Mouse (Mus musculus) stomach, embryonic 15.5 days (tissue): ENCODE results near the gene Gbp6. TPM values are rescaled to one million over a fixed set of nuclear protein-coding genes. Genes with fewer than 3 reads are reported as not detected.
"Not testable (repeated sequence)": the region's sequence is repeated elsewhere in the genome, so short reads cannot be mapped to it uniquely, and the experiment has no call there.

Source experiments
- ATAC-seq: fragments of 200-750 bp; cut with Nextera tagmentation; 2 replicates; pipeline ENCODE4 v1.8.0; 2017; ENCODE audit warnings: low read depth, moderate number of reproducible peaks, moderate TSS enrichment; ENCODE audit not compliant: insufficient read depth, low FRiP score
- H3K27ac ChIP-seq: fragments of 300-500 bp; sonication (generic); 2 replicates; pipeline ENCODE4 v1.5.1; 2015; ENCODE audit warnings: mild to moderate bottlenecking, inconsistent platforms
- H3K27me3 ChIP-seq: fragments of 300-500 bp; sonication (generic); replicated peaks from 2 replicates; pipeline ENCODE4 v1.6.1; 2015; ENCODE audit warnings: inconsistent platforms
- H3K36me3 ChIP-seq: fragments of 300-500 bp; sonication (generic); 2 replicates; pipeline ENCODE4 v1.6.1; 2015; ENCODE audit warnings: inconsistent platforms
- H3K4me1 ChIP-seq: fragments of 300-500 bp; sonication (generic); 2 replicates; pipeline ENCODE4 v1.6.1; 2015; ENCODE audit warnings: inconsistent platforms
- H3K4me2 ChIP-seq: fragments of 300-500 bp; sonication (generic); 2 replicates; pipeline ENCODE4 v1.6.1; 2015; ENCODE audit warnings: mild to moderate bottlenecking, inconsistent platforms
- H3K4me3 ChIP-seq: fragments of 300-500 bp; sonication (generic); replicated peaks from 2 replicates; pipeline ENCODE4 v1.5.1; 2015; ENCODE audit warnings: inconsistent platforms
- H3K9ac ChIP-seq: fragments of 300-500 bp; sonication (generic); 2 replicates; pipeline ENCODE4 v1.6.1; 2015; ENCODE audit warnings: inconsistent platforms
- H3K9me3 ChIP-seq: fragments of 300-500 bp; sonication (generic); 2 replicates; pipeline ENCODE4 v1.6.1; 2016; ENCODE audit warnings: inconsistent platforms
- WGBS: fragments of 180-500 bp; shearing (Covaris S2); methylation state at CpG from one replicate; pipeline ENCODE4 v1.1.7; 2015; 5-methylcytosine and 5-hydroxymethylcytosine counted together
- polyA plus RNA-seq: library from polyadenylated mRNA; unstranded; fragments of >200 nt; fragmentation: Nextera tagmentation; extraction: Ambion mirVana; gene quantifications from 2 replicates; pipeline ENCODE4 v1.2.1, GENCODE M21; 2015

Gene Gbp6
- polyA plus RNA-seq, 1 experiment from 2014 or later = 1.9 TPM

DNA sequence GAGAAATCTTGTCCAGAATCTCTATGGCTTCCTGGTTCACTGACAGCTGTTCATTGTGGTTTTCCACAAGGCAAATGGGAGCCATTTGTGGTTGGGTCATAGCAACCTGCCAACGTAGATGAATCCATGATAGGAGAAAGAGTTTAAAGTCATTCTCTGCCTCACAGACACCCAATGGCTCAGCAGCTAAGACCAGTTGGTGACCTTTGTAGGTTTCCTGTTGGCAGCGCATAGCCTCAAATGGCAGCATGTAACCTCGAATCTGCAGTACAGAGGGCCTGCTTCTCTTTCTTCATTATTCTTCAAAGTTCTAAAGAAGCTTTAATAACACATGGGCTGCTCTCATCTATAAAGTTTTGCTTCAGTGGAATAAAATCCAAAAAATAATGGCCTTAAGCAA is 2.6 kb downstream of the Gbp6 start:
- WGBS = 84% methylated on average over 3 of the region's 3 CpGs
- H3K36me3 ChIP-seq, H3K27ac ChIP-seq, H3K4me1 ChIP-seq, H3K9ac ChIP-seq, H3K9me3 ChIP-seq, H3K27me3 ChIP-seq, H3K4me3 ChIP-seq, ATAC-seq, H3K4me2 ChIP-seq: not testable (repeated sequence)

DNA sequence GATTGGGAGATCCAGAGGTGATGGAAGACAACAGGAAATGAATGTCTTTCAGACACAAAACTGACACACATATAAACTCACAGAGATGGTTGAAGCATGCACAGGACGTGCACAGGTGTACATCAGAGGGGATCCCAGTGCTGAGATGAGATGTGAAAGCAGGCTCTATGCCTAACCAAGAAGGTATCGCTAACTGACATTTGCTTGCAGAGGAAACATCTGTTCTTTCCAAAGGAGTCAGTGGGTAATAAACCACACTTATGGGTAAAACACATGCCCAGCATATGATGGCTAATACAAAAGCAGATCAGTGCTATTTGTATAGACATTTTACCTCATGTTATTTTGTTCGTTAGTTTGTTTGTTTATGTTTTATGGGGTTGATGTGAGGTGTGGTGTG is 32.8 kb downstream of the Gbp6 start:
- H3K27ac ChIP-seq = not testable (repeated sequence)

DNA sequence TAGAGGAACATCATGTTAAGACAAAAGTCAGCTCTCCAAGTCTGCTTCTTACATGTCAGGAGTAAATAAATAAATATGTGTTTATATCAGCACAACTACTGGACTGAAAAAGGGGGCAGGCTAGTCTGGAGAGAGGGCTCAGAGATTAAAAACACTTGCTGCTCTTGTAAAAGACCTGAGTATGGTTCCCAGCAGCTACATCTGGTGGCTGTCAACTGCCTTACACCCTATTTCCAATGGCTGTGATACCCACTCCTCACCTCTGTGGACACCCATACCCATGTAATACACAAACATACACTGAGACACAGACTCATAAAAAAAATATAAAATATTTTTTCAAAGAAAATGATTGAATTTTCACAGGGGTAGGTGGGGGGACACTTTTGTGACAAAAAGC is 41.0 kb downstream of the Gbp6 start:
- ATAC-seq = no peak
- no peaks in the 10 kb centered on the region for H3K36me3 ChIP-seq
- no peaks in the 10 kb centered on the region for H3K4me1 ChIP-seq
- H3K4me2 ChIP-seq = no peak overlapping the region
- no peak overlapping the region for H3K27ac ChIP-seq
- H3K9ac ChIP-seq = no peak overlapping the region
- no peaks in the 10 kb centered on the region for H3K27me3 ChIP-seq
- no peak overlapping the region for H3K4me3 ChIP-seq
- H3K9me3 ChIP-seq = no peaks in the 10 kb centered on the region

More for the DNA sequence above, 32.8 kb downstream of the Gbp6 start:
- H3K4me1 ChIP-seq, H3K9me3 ChIP-seq, ATAC-seq, H3K9ac ChIP-seq, H3K27me3 ChIP-seq, H3K4me2 ChIP-seq, H3K36me3 ChIP-seq, H3K4me3 ChIP-seq: not testable (repeated sequence)
- WGBS = 80% methylated on average over 1 of the region's 3 CpGs

DNA sequence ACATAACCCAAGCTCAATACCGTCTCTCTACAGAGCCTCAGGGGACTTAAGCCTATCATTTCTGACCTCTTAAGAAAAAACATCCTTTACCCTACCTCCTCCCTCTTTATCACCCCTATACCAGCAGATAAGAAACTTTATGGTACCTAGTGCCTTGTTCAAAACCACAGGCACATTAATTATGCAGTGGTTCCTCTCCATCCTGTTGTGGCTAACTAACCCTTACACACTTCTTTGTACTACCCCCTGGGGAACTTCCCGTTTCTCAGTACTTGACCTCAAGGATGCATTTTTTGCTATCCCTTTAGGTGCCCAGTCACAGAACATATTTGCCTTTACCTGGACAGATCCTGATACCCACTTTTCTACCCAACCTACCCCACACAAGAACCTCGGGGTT is 48.8 kb downstream of the Gbp6 start:
- not testable (repeated sequence) for H3K27me3 ChIP-seq, H3K36me3 ChIP-seq, H3K4me3 ChIP-seq, H3K9ac ChIP-seq, H3K9me3 ChIP-seq, H3K4me2 ChIP-seq, H3K27ac ChIP-seq, ATAC-seq, H3K4me1 ChIP-seq
- 74% methylated on average over 3 of the region's 3 CpGs for WGBS

DNA sequence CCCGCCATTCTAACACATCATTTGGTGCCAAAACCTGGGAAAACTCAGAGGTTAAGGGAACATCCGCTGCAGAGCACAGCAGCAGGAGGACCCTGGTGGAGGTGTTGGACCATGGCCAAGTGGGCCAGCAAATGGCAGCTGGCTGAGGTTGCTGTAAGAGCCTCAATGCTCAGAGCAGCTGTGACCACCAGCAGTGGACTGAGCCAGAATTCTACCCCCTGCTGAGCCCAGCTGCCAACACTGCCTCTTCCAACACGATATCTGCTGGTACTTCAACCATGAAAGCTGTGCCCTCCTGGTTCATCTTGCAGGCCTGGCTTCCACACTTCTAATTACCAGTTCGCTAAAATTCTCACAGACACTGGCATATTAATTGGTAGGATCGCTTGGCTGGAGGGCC is 52.5 kb downstream of the Gbp6 start:
- H3K36me3 ChIP-seq, H3K27ac ChIP-seq, H3K9me3 ChIP-seq, H3K9ac ChIP-seq, H3K4me1 ChIP-seq, H3K4me3 ChIP-seq, H3K27me3 ChIP-seq, H3K4me2 ChIP-seq, ATAC-seq: not testable (repeated sequence)
- 82% methylated on average over 5 of the region's 5 CpGs for WGBS

DNA sequence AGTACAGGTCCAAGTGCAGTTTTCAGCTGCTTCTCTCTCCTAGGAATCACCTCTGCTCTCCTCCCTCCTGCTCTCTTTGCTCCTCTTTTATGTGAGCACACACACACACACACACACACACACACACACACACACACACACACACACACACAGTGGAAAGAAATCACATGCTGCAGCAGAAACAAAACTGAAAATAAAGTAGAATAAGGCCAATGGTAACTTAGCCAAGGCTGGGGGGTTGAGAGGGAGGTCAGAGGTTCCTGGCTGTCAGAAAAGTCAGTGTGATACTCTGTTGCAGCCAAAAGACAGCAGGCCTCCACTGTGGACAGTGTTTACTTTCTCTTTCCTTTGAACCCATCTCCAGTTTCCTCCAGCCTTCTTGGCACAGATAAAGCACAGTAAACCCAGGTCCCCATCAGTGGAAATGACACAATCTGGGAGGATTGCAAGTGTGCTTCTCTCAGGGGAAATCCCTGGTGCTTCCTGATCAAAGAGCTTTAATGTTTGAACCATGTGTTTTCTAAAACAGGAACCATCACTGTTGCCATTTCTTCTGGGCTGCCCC is 53.9 kb downstream of the Gbp6 start, which contains the start of gene Gbp10:
Gene Gbp10 (minus strand): TSS at position 51 of the 565 bp plus-strand sequence.
- H3K9ac ChIP-seq, H3K27me3 ChIP-seq, H3K36me3 ChIP-seq, H3K4me3 ChIP-seq, H3K27ac ChIP-seq, H3K9me3 ChIP-seq, H3K4me2 ChIP-seq, H3K4me1 ChIP-seq: not testable (repeated sequence)
- peak; percentile 35; the same call in 1 of the 2 replicates for ATAC-seq

DNA sequence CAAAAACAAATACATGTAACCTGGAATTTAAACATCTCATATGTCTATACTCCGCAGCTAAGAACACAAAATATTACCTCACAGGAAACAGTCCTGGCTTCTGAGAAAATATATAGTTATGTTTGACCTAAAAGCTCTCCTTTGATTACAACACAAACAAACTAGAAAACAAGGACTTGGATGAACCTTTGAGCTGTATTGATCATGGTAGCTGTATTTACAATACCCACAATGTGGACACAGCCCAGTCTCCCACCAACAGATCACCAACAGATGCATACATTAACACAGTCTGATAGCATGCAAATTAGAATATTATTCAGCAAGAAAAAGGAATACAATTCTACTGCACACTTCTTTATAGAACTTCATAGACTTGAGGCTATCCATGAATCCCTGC is 55.1 kb downstream of the Gbp6 start:
- WGBS = 80% methylated on average over 1 of the region's 1 CpGs
- not testable (repeated sequence) for H3K36me3 ChIP-seq, H3K27me3 ChIP-seq, H3K4me3 ChIP-seq, H3K27ac ChIP-seq, H3K4me1 ChIP-seq, H3K4me2 ChIP-seq, H3K9me3 ChIP-seq, ATAC-seq, H3K9ac ChIP-seq

DNA sequence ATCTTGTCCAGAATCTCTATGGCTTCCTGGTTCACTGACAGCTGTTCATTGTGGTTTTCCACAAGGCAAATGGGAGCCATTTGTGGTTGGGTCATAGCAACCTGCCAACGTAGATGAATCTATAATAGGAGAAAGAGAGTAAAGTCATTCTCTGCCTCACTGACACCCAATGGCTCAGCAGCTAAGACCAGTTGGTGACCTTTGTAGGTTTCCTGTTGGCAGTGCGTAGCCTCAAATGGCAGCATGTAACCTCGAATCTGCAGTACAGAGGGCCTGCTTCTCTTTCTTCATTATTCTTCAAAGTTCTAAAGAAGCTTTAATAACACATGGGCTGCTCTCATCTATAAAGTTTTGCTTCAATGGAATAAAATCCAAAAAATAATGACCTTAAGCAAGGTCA is 57.5 kb downstream of the Gbp6 start:
- not testable (repeated sequence) for H3K9ac ChIP-seq, H3K4me2 ChIP-seq, H3K9me3 ChIP-seq, H3K27ac ChIP-seq, H3K4me1 ChIP-seq, H3K27me3 ChIP-seq, ATAC-seq, H3K36me3 ChIP-seq, H3K4me3 ChIP-seq
- 80% methylated on average over 3 of the region's 3 CpGs for WGBS

Other genes starting within 250 kb of the Gbp6 start
- 2.4 and 2.7 TPM in 2 replicates for gene Gbp9, start 154.2 kb downstream of the Gbp6 start, polyA plus RNA-seq
- gene Gbp8, start 154.2 kb downstream of the Gbp6 start, polyA plus RNA-seq = 1.3 and 1.5 TPM in 2 replicates
- 0.78 and 1.3 TPM in 2 replicates for gene Gbp4, start 154.1 kb downstream of the Gbp6 start, polyA plus RNA-seq
- gene Gbp10, start 54.2 kb downstream of the Gbp6 start, polyA plus RNA-seq = 0.08 and 0.53 TPM in 2 replicates
- not detected in 2 replicates for gene Gm43302, start within 50 bp of the Gbp6 start, polyA plus RNA-seq
- gene Lrrc8b, start 122.1 kb upstream of the Gbp6 start, polyA plus RNA-seq = 7.7 and 7.8 TPM in 2 replicates
- 17.8 and 18.6 TPM in 2 replicates for gene Lrrc8c, start 225.7 kb upstream of the Gbp6 start, polyA plus RNA-seq